Mouse (Mus musculus) olfactory bulb, adult 2 months (tissue): ENCODE results near the gene Mrpl52.

Experiments used
- CTCF ChIP-seq: fragments of 200-500 bp; IDR thresholded peaks from 2 replicates; pipeline ENCODE4 v1.5.1; 2012; ENCODE audit warnings: low read depth, mild to moderate bottlenecking, low read length, moderate library complexity; ENCODE audit not compliant: insufficient read depth
- POLR2A ChIP-seq: fragments of 200-500 bp; IDR thresholded peaks from 2 replicates; pipeline ENCODE4 v1.6.1; 2012; ENCODE audit warnings: mild to moderate bottlenecking, low read depth, low read length, moderate library complexity; ENCODE audit not compliant: insufficient read depth

DNA sequence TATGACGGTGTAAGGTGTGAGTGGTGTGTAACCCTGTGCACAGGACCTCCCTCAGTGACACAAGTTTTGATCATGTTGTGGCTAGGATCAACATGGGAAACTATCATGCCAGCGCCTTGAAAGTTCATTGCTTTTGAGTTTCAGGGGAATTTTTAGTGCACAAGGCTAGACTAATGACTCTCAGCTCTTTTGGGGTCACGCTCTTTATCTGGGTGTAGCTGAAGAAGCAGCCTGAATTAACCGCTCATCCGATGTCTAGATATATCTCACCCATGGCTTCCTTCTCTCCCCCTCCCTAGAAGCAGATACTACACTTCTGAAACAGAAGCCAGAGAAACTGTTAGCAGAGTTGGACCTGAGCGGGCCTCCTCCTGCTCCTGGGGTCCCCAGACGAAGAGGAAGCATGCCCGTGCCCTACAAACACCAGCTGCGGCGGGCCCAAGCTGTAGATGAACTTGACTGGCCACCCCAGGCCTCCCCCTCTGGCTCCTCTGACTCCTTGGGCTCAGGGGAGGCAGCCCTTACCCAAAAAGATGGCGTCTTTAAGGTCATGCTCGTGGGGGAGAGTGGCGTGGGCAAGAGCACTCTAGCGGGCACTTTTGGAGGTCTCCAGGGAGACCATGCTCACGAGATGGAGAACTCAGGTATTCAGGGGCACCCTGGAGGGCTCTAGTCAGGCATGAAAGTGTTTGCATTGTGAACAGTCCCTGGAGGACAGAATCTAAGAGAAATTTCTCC, 50.6 kb downstream of the Mrpl52 start:
- no peak for TF ChIP-seq POLR2A
- TF ChIP-seq CTCF = no peak
